Mouse (Mus musculus): ENCODE measurements around the gene Klk11. TPM values are rescaled to one million over a fixed set of nuclear protein-coding genes. Genes with fewer than 3 reads are reported as not detected.

Klk11 gene
- polyA plus RNA-seq, 1 experiment from 2014 or later = not detected

DNA sequence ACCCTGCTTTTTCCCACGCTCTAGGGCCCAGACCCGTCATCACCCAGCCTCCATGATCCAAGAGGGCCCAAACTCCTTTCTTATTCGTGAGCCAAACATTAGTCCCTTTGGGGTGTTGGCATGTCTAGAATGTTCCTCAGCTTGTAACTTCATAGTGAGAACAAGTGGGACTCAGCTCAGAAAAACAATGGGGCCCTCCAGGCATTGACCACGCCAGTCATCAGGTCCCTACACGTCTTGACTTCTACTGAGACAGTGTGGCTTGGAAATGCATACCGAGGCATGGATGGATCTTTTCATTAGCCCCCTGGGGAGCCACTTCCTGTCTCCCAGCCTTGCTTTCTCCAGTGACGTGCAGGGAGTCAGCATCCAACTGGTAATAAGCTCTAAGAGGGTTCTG lies 25.5 kb downstream of the Klk11 start:
- Histone ChIP-seq H3K4me3 (no peak overlapping the region), H3K27me3 (ENCODE audit: insufficient read depth, poor library complexity, severe bottlenecking) (peaks cover 38% of the 10 kb centered on the region), H3K36me3 (no peaks in the 10 kb centered on the region), H3K27ac (no peak overlapping the region), H3K4me1 (replicated peaks) (peaks cover 26% of the 10 kb centered on the region), H3K9me3 (no peaks in the 10 kb centered on the region)
- no peak for DNase-seq (ENCODE audit: low spot score)
- 73% methylated on average over 7 of the region's 7 CpGs for WGBS

GRCm38 (mm10) chr7:43810994-43811393 lies 36.6 kb downstream of the Klk11 start, which contains the start of gene Klk7:
Gene Klk7, plus strand, starts transcription at chr7:43811294.
- no peak for DNase-seq (ENCODE audit: low spot score)
- WGBS = 49% methylated on average over 5 of the region's 5 CpGs
- H3K27me3 ChIP-seq (ENCODE audit: insufficient read depth, poor library complexity, severe bottlenecking) = 0 out of 2 replicates have a peak, but pooled peaks cover 3% of the 10 kb centered on the region
- no peak within 1 kb of the TSS for H3K4me3 ChIP-seq
- no peaks in the 10 kb centered on the region for H3K36me3 ChIP-seq
- H3K27ac ChIP-seq = no peak within 1 kb of the TSS
- no peaks in the 10 kb centered on the region for H3K9me3 ChIP-seq
- no peaks in the 10 kb centered on the region for H3K4me1 ChIP-seq (replicated peaks)

DNA sequence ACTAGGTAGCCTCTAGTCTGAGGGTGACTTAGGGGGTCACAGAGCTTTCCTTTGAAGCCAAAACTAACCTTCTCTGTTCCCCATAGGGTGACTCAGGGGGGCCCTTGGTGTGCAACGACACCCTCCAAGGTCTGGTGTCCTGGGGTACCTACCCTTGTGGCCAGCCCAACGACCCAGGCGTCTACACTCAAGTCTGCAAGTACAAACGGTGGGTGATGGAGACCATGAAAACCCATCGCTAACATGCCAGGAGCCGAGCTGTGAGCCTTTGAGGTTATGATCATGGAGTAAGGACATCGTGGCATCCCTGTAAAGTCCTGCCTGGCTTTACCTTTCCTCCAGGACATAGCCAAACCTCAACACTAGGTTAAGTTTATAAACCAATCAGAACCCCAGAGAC lies 40.8 kb downstream of the Klk11 start:
- Histone ChIP-seq H3K9me3 (no peaks in the 10 kb centered on the region), H3K4me1 (replicated peaks) (no peaks in the 10 kb centered on the region), H3K27ac (no peak overlapping the region), H3K4me3 (no peak overlapping the region), H3K36me3 (no peaks in the 10 kb centered on the region), H3K27me3 (ENCODE audit: insufficient read depth, poor library complexity, severe bottlenecking) (0 out of 2 replicates have a peak, but pooled peaks cover 3% of the 10 kb centered on the region)
- 84% methylated on average over 7 of the region's 7 CpGs for WGBS
- no peak for DNase-seq (ENCODE audit: low spot score)

DNA sequence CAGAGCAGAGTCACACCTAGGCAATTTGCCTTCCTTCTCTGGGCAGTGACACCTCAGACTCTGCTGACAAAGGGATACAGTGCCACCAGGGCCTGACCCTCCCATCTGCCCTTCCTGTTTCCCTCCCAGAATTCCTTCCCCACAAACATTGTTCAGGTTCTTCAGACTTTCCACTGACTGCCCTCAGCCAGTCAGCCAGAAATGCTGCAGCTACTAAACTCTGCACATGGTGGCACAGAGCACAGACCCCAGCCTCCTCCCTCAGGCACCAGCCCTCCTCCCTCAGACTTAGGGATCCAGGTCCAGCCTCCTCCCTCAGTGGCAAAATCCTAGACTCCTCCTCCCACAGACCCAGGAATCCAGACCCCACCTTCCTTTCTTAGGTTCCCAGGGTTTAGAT lies 42.3 kb downstream of the Klk11 start:
- H3K27ac ChIP-seq = no peak overlapping the region
- no peaks in the 10 kb centered on the region for H3K9me3 ChIP-seq
- no peaks in the 10 kb centered on the region for H3K36me3 ChIP-seq
- 0 out of 2 replicates have a peak, but pooled peaks cover 3% of the 10 kb centered on the region for H3K27me3 ChIP-seq (ENCODE audit: insufficient read depth, poor library complexity, severe bottlenecking)
- no peak for DNase-seq (ENCODE audit: low spot score)
- no peak overlapping the region for H3K4me3 ChIP-seq
- no peaks in the 10 kb centered on the region for H3K4me1 ChIP-seq (replicated peaks)

- Histone ChIP-seq H3K9me3 (no peaks in the 10 kb centered on the region), H3K4me3 (no peak overlapping the region), H3K4me1 (replicated peaks) (no peaks in the 10 kb centered on the region; the same call in 1 of the 2 replicates), H3K27me3 (ENCODE audit: insufficient read depth, poor library complexity, severe bottlenecking) (no peaks in the 10 kb centered on the region), H3K27ac (no peak overlapping the region), H3K36me3 (no peaks in the 10 kb centered on the region)
- no peak for DNase-seq (ENCODE audit: low spot score)
- 91% methylated on average over 7 of the region's 7 CpGs for WGBS
Observed at GRCm38 (mm10) chr7:43821581-43821980, 47.2 kb downstream of the Klk11 start.

GRCm38 (mm10) chr7:43824199-43824598 lies 49.8 kb downstream of the Klk11 start, which contains the start of gene Klk6:
Gene Klk6, plus strand, starts transcription at chr7:43824499.
- no peak for DNase-seq (ENCODE audit: low spot score)
- Histone ChIP-seq H3K4me3 (no peak within 1 kb of the TSS), H3K4me1 (replicated peaks) (no peaks in the 10 kb centered on the region; the same call in 1 of the 2 replicates), H3K36me3 (no peaks in the 10 kb centered on the region), H3K9me3 (no peaks in the 10 kb centered on the region), H3K27ac (no peak within 1 kb of the TSS), H3K27me3 (ENCODE audit: insufficient read depth, poor library complexity, severe bottlenecking) (no peaks in the 10 kb centered on the region)
- WGBS = 73% methylated on average over 10 of the region's 10 CpGs

GRCm38 (mm10) chr7:43826056-43826455 lies 51.7 kb downstream of the Klk11 start:
- no peaks in the 10 kb centered on the region for H3K27me3 ChIP-seq (ENCODE audit: insufficient read depth, poor library complexity, severe bottlenecking)
- no peaks in the 10 kb centered on the region for H3K36me3 ChIP-seq
- H3K9me3 ChIP-seq = no peaks in the 10 kb centered on the region
- no peak for DNase-seq (ENCODE audit: low spot score)
- no peak overlapping the region for H3K4me3 ChIP-seq
- no peaks in the 10 kb centered on the region; the same call in 1 of the 2 replicates for H3K4me1 ChIP-seq (replicated peaks)
- H3K27ac ChIP-seq = no peak overlapping the region
- WGBS = 89% methylated on average over 5 of the region's 5 CpGs

DNA sequence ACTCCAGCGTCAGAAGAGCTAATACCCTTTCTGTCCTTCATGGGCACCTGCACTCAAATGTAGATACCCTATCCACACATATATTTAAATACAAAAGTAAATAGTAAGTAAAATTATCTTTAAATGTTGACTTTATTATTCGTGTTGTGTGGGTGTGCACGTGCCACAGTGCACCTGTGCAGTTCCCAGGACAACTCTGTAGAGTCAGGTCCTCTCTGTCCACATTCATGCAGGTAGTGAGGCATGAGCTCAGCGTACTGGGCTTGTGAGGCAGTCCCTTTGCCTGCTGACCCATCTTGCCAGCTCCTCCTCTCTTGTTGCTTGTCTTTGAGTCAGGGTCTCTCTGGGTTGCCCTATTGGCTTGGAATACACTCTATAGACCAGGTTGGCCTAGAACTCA lies 53.3 kb downstream of the Klk11 start:
- 85% methylated on average over 4 of the region's 4 CpGs for WGBS
- no peak for DNase-seq (ENCODE audit: low spot score)
- no peaks in the 10 kb centered on the region; the same call in 1 of the 2 replicates for H3K4me1 ChIP-seq (replicated peaks)
- H3K27ac ChIP-seq = no peak overlapping the region
- H3K4me3 ChIP-seq = no peak overlapping the region
- H3K9me3 ChIP-seq = no peaks in the 10 kb centered on the region
- H3K36me3 ChIP-seq = no peaks in the 10 kb centered on the region
- no peaks in the 10 kb centered on the region for H3K27me3 ChIP-seq (ENCODE audit: insufficient read depth, poor library complexity, severe bottlenecking)

Other genes with a start within 250 kb of the Klk11 start
- 0.61 and 1.2 TPM in 2 replicates for gene Cd33, start 230.2 kb upstream of the Klk11 start, polyA plus RNA-seq (2016; fragmentation: Nextera tagmentation; extraction: Ambion mirVana)
- gene Zfp658, start 212.3 kb upstream of the Klk11 start, polyA plus RNA-seq (2016; fragmentation: Nextera tagmentation; extraction: Ambion mirVana) = 5.4 and 6.1 TPM in 2 replicates
- gene Zfp719, start 195.0 kb upstream of the Klk11 start, polyA plus RNA-seq (2016; fragmentation: Nextera tagmentation; extraction: Ambion mirVana) = 12.7 and 15.7 TPM in 2 replicates
- 0.76 and 1.1 TPM in 2 replicates for gene Zfp819, start 167.4 kb upstream of the Klk11 start, polyA plus RNA-seq (2016; fragmentation: Nextera tagmentation; extraction: Ambion mirVana)
- gene Ceacam18, start 139.9 kb upstream of the Klk11 start, polyA plus RNA-seq (2016; fragmentation: Nextera tagmentation; extraction: Ambion mirVana) = not detected in 2 replicates
- gene Siglece, start 114.4 kb upstream of the Klk11 start, polyA plus RNA-seq (2016; fragmentation: Nextera tagmentation; extraction: Ambion mirVana) = 0.36 and 0.52 TPM in 2 replicates
- gene Ctu1, start 102.6 kb upstream of the Klk11 start, polyA plus RNA-seq (2016; fragmentation: Nextera tagmentation; extraction: Ambion mirVana) = 17.5 and 19.1 TPM in 2 replicates
- not detected in 2 replicates for gene Klk14, start 84.2 kb upstream of the Klk11 start, polyA plus RNA-seq (2016; fragmentation: Nextera tagmentation; extraction: Ambion mirVana)
- 0.24 and 0.31 TPM in 2 replicates for gene Klk13, start 62.0 kb upstream of the Klk11 start, polyA plus RNA-seq (2016; fragmentation: Nextera tagmentation; extraction: Ambion mirVana)
- gene Klk12, start 5.7 kb upstream of the Klk11 start, polyA plus RNA-seq (2016; fragmentation: Nextera tagmentation; extraction: Ambion mirVana) = not detected in 2 replicates
- 0.55 and 0.77 TPM in 2 replicates for gene Klk10, start 6.4 kb downstream of the Klk11 start, polyA plus RNA-seq (2016; fragmentation: Nextera tagmentation; extraction: Ambion mirVana)
- 0.13 TPM in 1 of 2 replicates, not detected in the other for gene Klk9, start 17.3 kb downstream of the Klk11 start, polyA plus RNA-seq (2016; fragmentation: Nextera tagmentation; extraction: Ambion mirVana)
- 12.1 and 13.2 TPM in 2 replicates for gene Klk8, start 23.0 kb downstream of the Klk11 start, polyA plus RNA-seq (2016; fragmentation: Nextera tagmentation; extraction: Ambion mirVana)
- 0.11 TPM in 1 of 2 replicates, not detected in the other for gene Klk7, start 36.7 kb downstream of the Klk11 start, polyA plus RNA-seq (2016; fragmentation: Nextera tagmentation; extraction: Ambion mirVana)
- gene Klk6, start 49.9 kb downstream of the Klk11 start, polyA plus RNA-seq (2016; fragmentation: Nextera tagmentation; extraction: Ambion mirVana) = not detected in 2 replicates
- gene Klk5, start 67.4 kb downstream of the Klk11 start, polyA plus RNA-seq (2016; fragmentation: Nextera tagmentation; extraction: Ambion mirVana) = 0.12 TPM in 1 of 2 replicates, not detected in the other
- gene Klk4, start 106.6 kb downstream of the Klk11 start, polyA plus RNA-seq (2016; fragmentation: Nextera tagmentation; extraction: Ambion mirVana) = 0.41 TPM in 1 of 2 replicates, not detected in the other
- gene Klk15, start 159.1 kb downstream of the Klk11 start, polyA plus RNA-seq (2016; fragmentation: Nextera tagmentation; extraction: Ambion mirVana) = not detected in 2 replicates
- not detected in 2 replicates for gene Klk1b8, start 176.1 kb downstream of the Klk11 start, polyA plus RNA-seq (2016; fragmentation: Nextera tagmentation; extraction: Ambion mirVana)
- gene Klk1b1, start 192.1 kb downstream of the Klk11 start, polyA plus RNA-seq (2016; fragmentation: Nextera tagmentation; extraction: Ambion mirVana) = not detected in 2 replicates
- gene Klk1b9, start 201.5 kb downstream of the Klk11 start, polyA plus RNA-seq (2016; fragmentation: Nextera tagmentation; extraction: Ambion mirVana) = not detected in 2 replicates
- not detected in 2 replicates for gene Klk1b11, start 221.3 kb downstream of the Klk11 start, polyA plus RNA-seq (2016; fragmentation: Nextera tagmentation; extraction: Ambion mirVana)
- not detected in 2 replicates for gene Klk1b26, start 237.6 kb downstream of the Klk11 start, polyA plus RNA-seq (2016; fragmentation: Nextera tagmentation; extraction: Ambion mirVana)

All from hindbrain, embryonic 10.5 days (tissue).